Mouse (Mus musculus) intestine, embryonic 16.5 days (tissue): ENCODE measurements at regions not wholly inside any gene's neighbourhood (a gene's known extent, or its start where the extent isn't known, plus 50 kb on each side); places are given as distances from the start of the nearest gene placed in this dataset.
A peak's percentile ranks its signal among the peaks of the same experiment; 100 is the strongest.
"Not testable (repeated sequence)": the region's sequence is repeated elsewhere in the genome, so short reads cannot be mapped to it uniquely, and the experiment has no call there.

ENCODE experiments used
- ATAC-seq: fragments of 200-750 bp; cut with Nextera tagmentation; 2 replicates; pipeline ENCODE4 v1.8.0; 2017; ENCODE audit warnings: moderate TSS enrichment, moderate library complexity
- H3K27ac ChIP-seq: fragments of 300-500 bp; sonication (generic); 2 replicates; pipeline ENCODE4 v1.5.1; 2014; ENCODE audit warnings: mild to moderate bottlenecking, low read length
- H3K27me3 ChIP-seq: fragments of 300-500 bp; sonication (generic); replicated peaks from 2 replicates; pipeline ENCODE4 v1.6.1; 2014; ENCODE audit warnings: low read length, control low read depth, mixed read lengths; ENCODE audit not compliant: control insufficient read depth, insufficient read depth
- H3K36me3 ChIP-seq: fragments of 300-500 bp; sonication (generic); 2 replicates; pipeline ENCODE4 v1.6.1; 2014; ENCODE audit warnings: low read length, control low read depth; ENCODE audit not compliant: control insufficient read depth, insufficient read depth
- H3K4me1 ChIP-seq: fragments of 300-500 bp; sonication (generic); 2 replicates; pipeline ENCODE4 v1.6.1; 2014; ENCODE audit warnings: low read length, control low read depth, mixed read lengths; ENCODE audit not compliant: control insufficient read depth, insufficient read depth
- H3K4me2 ChIP-seq: fragments of 300-500 bp; sonication (generic); 2 replicates; pipeline ENCODE4 v1.6.1; 2014; ENCODE audit warnings: low read depth, low read length, control low read depth
- H3K4me3 ChIP-seq: fragments of 300-500 bp; sonication (generic); 2 replicates; pipeline ENCODE4 v1.5.1; 2014; ENCODE audit warnings: mild to moderate bottlenecking, low read length
- H3K9ac ChIP-seq: fragments of 300-500 bp; sonication (generic); 2 replicates; pipeline ENCODE4 v1.6.1; 2014; ENCODE audit warnings: low read depth, low read length
- H3K9me3 ChIP-seq: fragments of 300-500 bp; sonication (generic); 2 replicates; pipeline ENCODE4 v1.6.1; 2016; ENCODE audit warnings: low read length, control low read depth; ENCODE audit not compliant: control insufficient read depth
- WGBS: fragments of 180-500 bp; shearing (Covaris S2); extraction: QIAGEN DNeasy Blood & Tissue Kit; methylation state at CpG from one replicate; pipeline ENCODE4 v1.1.7; 2014; 5-methylcytosine and 5-hydroxymethylcytosine counted together

DNA sequence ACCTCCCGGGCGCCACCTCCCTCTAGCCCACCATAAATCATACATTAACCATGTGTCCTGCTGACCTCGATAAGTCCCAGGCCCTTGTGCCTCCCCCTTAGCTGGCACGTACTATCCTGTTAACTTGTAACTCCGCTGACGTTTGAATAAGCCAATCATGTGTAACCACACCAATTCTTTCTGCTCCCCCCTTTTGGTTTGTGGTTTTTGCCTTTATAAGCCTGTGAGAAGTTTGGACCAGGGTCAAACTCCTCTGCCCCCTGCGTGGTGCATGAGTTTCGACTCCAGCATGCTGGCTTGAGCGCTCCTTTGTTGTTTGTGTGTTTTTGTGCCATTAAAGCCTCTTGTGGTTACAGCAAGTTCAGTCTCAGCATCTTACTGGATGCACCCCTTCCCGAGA lies 138.4 kb upstream of the Samt2 start:
- not testable (repeated sequence) for ATAC-seq, H3K27ac ChIP-seq, H3K27me3 ChIP-seq, H3K9ac ChIP-seq, H3K4me3 ChIP-seq, H3K4me2 ChIP-seq, H3K4me1 ChIP-seq, H3K36me3 ChIP-seq, H3K9me3 ChIP-seq
- WGBS = 85% methylated on average over 10 of the region's 10 CpGs

DNA sequence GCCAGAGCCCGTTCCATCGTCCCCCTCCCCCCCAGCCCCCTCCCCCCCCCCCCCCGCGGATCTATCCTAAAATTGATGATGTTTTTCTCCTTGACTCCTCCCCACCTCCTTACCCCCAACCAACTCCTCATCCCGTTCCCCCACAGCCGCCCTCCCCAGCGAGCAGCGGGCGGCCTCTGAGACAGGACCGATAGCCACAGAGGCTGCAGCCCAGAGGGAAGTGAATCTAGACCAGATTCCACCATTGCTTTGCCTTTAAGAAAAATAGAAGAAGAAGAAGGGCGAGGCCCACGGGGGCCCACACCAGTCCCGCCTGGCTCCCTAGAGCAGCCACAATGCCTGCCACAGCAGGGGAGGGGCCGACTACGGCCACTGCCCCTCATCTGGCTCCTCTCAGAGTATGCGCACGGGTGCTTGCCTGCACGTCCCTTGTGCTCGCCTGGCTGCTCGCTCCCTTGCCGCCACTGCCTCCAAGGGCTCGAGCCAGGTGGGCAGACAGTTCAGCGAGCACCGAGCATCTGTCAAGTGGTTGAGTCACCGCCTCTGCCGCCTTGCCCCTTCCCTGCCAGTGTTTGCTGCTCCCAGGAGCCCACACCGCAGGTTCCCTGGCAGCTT lies 134.6 kb upstream of the Samt2 start:
- no peaks in the 10 kb centered on the region for H3K4me1 ChIP-seq
- peak overlapping the region; percentile 35 for H3K4me3 ChIP-seq
- no peaks in the 10 kb centered on the region for H3K27me3 ChIP-seq
- no peak overlapping the region for H3K9ac ChIP-seq
- peak overlapping the region; percentile 38 for H3K4me2 ChIP-seq
- no peaks in the 10 kb centered on the region for H3K9me3 ChIP-seq
- ATAC-seq = peak; percentile 53; the same call in 1 of the 2 replicates
- H3K27ac ChIP-seq = no peak overlapping the region
- 49% methylated on average over 25 of the region's 27 CpGs for WGBS
- no peaks in the 10 kb centered on the region for H3K36me3 ChIP-seq

DNA sequence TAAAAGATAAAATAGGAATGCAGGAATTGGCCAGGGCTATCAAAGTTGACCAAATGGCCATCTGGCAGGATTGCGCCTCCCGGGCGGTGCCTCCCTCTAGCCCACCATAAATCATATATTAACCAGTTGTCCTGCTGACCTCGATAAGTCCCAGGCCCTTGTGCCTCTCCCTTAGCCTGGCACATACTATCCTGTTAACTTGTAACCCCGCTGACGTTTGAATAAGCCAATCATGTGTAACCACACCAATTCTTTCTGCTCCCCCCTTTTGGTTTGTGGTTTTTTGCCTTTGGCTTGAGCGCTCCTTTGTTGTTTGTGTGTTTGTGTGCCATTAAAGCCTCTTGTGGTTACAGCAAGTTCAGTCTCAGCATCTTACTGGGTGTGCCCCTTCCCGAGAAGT lies 133.4 kb upstream of the Samt2 start:
- ATAC-seq, H3K4me2 ChIP-seq, H3K27ac ChIP-seq, H3K4me1 ChIP-seq, H3K4me3 ChIP-seq, H3K9me3 ChIP-seq, H3K27me3 ChIP-seq, H3K9ac ChIP-seq, H3K36me3 ChIP-seq: not testable (repeated sequence)
- WGBS = 85% methylated on average over 8 of the region's 8 CpGs

DNA sequence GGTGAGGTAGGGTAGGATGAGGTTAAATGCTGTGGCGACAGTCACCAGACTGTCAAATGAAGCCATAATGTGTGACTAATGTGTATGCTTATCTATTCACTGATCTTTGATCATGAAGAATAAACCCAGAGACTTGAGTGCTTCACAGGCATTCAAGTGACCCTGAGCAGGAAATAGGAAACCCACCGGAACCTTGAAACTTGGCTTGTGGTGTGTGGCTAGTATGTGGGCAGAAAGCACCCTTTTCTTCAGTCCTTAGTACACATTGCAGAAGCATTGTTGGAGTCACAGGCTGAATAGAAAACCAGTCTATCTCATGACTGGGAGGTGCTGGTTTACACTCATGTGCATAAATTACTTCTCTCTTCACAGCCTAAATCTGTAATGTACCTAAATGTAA lies 91.4 kb upstream of the Samt2 start:
- H3K36me3 ChIP-seq, H3K4me3 ChIP-seq, H3K9ac ChIP-seq, H3K4me1 ChIP-seq, H3K27ac ChIP-seq, H3K4me2 ChIP-seq, H3K27me3 ChIP-seq, H3K9me3 ChIP-seq, ATAC-seq: not testable (repeated sequence)
- 93% methylated on average over 1 of the region's 2 CpGs for WGBS
